Mouse (Mus musculus): Measurements from ENCODE around the gene Slco2a1. TPM values are rescaled to one million over a fixed set of nuclear protein-coding genes. Genes with fewer than 3 reads are reported as not detected.

Slco2a1 gene
- total RNA-seq, 4 experiments from 2014 or later, result 0.72 to 0.98 (median 0.85) TPM

GRCm38 (mm10) chr9:103036971-103037391 lies 48.5 kb downstream of the Slco2a1 start:
- DNase-seq (ENCODE audit: low spot score in 2 of 2), result no peak

- DNase-seq (ENCODE audit: low spot score in 2 of 2), result no peak
Observed at GRCm38 (mm10) chr9:103038266-103038665, 49.8 kb downstream of the Slco2a1 start.

- DNase-seq (ENCODE audit: low spot score in 2 of 2), result no peak
Observed at GRCm38 (mm10) chr9:103038705-103039104, 50.2 kb downstream of the Slco2a1 start.

GRCm38 (mm10) chr9:103040581-103040980 lies 52.1 kb downstream of the Slco2a1 start:
- DNase-seq (ENCODE audit: low spot score in 2 of 2), result no peak

GRCm38 (mm10) chr9:103045406-103045805 lies 56.9 kb downstream of the Slco2a1 start:
- DNase-seq (ENCODE audit: low spot score in 2 of 2), result no peak

GRCm38 (mm10) chr9:103049049-103049511 lies 60.6 kb downstream of the Slco2a1 start:
- DNase-seq (ENCODE audit: low spot score in 2 of 2), result no peak

- no peak for DNase-seq (ENCODE audit: low spot score in 2 of 2)
Observed at GRCm38 (mm10) chr9:103053829-103054228, 65.3 kb downstream of the Slco2a1 start.

- no peak for DNase-seq (ENCODE audit: low spot score in 2 of 2)
Observed at GRCm38 (mm10) chr9:103055061-103055460, 66.5 kb downstream of the Slco2a1 start.

- DNase-seq (ENCODE audit: low spot score in 2 of 2), result no peak
Observed at GRCm38 (mm10) chr9:103056164-103056563, 67.7 kb downstream of the Slco2a1 start.

GRCm38 (mm10) chr9:103060551-103060950 lies 72.0 kb downstream of the Slco2a1 start:
- no peak for DNase-seq (ENCODE audit: low spot score in 2 of 2)

GRCm38 (mm10) chr9:103061471-103062053 lies 73.0 kb downstream of the Slco2a1 start:
- no peak for DNase-seq (ENCODE audit: low spot score in 2 of 2)

- no peak for DNase-seq (ENCODE audit: low spot score in 2 of 2)
Observed at GRCm38 (mm10) chr9:103063591-103063990, 75.1 kb downstream of the Slco2a1 start.

- DNase-seq (ENCODE audit: low spot score in 2 of 2), result no peak
Observed at GRCm38 (mm10) chr9:103066845-103067244, 78.3 kb downstream of the Slco2a1 start.

GRCm38 (mm10) chr9:103067651-103068050 lies 79.1 kb downstream of the Slco2a1 start:
- DNase-seq (ENCODE audit: low spot score in 2 of 2), result no peak

- DNase-seq (ENCODE audit: low spot score in 2 of 2), result no peak
Observed at GRCm38 (mm10) chr9:103068769-103069168, 80.3 kb downstream of the Slco2a1 start.

GRCm38 (mm10) chr9:103071541-103072203 lies 83.2 kb downstream of the Slco2a1 start:
- no peak for DNase-seq (ENCODE audit: low spot score in 2 of 2)

- DNase-seq (ENCODE audit: low spot score in 2 of 2), result no peak
Observed at GRCm38 (mm10) chr9:103072204-103072599, 83.7 kb downstream of the Slco2a1 start.

GRCm38 (mm10) chr9:103072926-103073515 lies 84.5 kb downstream of the Slco2a1 start:
- DNase-seq (ENCODE audit: low spot score in 2 of 2), result no peak

- DNase-seq (ENCODE audit: low spot score in 2 of 2), result no peak
Observed at GRCm38 (mm10) chr9:103076836-103077531, 88.5 kb downstream of the Slco2a1 start.

GRCm38 (mm10) chr9:103078194-103078691 lies 89.7 kb downstream of the Slco2a1 start:
- no peak for DNase-seq (ENCODE audit: low spot score in 2 of 2)

- no peak for DNase-seq (ENCODE audit: low spot score in 2 of 2)
Observed at GRCm38 (mm10) chr9:103080211-103080610, 91.7 kb downstream of the Slco2a1 start.
